Mouse (Mus musculus) telencephalon, adult 2 months (tissue): ENCODE measurements around the gene Pbx1.

Experiments
- DNase-seq: peaks from one replicate; pipeline ENCODE4 v3.0.0-alpha.2; 2011; ENCODE audit warnings: low read depth, low spot score

Gene Pbx1

DNA sequence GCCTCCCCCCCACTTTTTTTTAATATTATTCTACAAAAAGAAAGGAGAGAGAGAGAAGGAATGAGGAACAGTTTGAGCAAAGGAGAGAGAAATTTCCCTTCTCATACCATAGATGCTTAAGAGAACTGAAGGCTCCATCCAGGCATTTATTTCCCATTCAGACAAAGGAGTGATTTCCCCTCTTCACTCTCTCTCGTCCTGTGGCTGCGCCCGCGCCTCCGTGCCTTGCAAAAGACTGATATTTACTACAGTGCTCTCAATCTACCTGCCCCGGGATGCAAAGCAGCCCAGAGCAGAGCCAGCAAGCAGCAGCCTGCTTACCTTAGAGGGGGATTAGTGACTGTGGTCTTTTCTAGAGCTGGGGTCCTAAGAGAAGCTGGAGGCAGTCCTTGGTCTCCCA, 131.6 kb downstream of the Pbx1 start:
- DNase-seq = no peak

GRCm38 (mm10) chr1:168299928-168300365, 132.1 kb downstream of the Pbx1 start:
- no peak for DNase-seq

- no peak for DNase-seq
Measured at GRCm38 (mm10) chr1:168299181-168299580, 132.9 kb downstream of the Pbx1 start.

DNA sequence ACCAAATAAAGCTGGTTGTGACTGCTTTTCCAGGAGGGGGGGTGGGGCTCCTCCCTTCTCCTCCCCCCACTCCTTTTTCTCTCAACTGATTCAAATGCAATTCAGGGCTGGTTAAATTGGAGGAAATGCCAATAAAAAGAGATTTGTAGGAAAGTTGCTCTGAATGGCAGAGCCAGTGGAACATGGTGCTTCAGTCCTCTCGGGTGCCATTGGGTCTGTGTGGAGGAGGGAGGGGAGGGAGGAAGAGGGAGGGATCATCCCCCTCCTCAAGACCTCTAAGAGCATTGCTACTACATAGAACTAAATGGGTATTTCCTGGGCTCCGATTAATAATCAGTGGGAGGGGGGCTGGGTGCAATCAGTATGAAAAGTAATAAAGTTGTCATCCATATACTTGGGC, 135.8 kb downstream of the Pbx1 start:
- DNase-seq = no peak

DNA sequence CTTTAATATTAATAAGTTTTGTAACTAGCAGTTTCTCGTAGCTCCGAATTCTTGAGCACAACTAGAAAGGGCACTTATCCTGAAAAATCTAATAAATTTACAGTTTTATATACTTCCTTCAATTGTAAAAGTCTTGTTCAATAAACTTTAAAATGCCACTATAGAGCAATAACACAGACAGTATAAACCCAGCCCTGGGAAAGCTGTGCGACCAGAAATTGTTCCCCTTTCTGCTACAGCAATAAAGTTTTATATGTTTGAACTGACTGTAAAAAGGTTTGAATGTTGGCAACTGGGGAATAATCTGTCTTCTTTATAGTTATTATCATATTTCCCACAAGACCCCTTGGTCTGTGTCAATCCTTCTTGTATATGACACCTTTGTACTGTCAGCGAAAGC, 136.3 kb downstream of the Pbx1 start:
- DNase-seq = no peak

DNA sequence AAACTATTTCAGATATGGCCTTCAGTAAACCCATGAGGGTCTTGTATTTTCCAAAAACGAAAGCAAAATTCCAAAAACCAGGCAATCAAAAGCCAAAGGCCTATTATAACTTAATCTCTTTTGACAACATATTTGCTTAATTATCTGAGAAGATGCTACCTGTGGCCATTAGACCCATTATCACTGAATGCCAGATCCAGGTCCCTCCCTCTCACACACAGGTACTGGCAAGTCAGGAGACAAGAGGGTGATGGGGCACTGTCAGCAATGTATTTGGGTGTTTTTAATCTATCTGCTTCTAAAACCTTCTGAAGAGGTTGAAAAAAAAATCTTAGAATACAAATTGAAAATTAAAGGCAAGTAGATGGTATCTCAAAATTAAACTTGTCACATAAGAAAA, 138.4 kb downstream of the Pbx1 start:
- DNase-seq = no peak

DNA sequence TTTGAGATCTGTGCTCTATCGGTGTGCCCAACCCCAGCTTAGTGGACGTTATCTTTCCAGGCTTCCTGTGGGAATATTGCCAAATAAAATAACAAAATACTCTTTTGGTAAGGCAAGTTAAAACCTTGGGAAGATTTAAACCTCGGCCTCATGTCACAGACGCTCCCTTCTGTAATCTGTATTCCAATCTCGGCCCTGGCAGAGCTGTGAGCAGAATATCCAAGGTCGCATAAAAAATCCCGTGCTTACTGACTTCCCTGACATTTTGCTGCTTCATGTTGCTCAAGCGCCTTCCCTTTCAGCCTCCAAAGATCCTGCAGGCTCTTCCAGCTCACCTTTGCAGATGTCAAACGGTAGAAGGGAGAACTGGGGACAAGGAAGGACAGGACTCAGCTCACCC, 140.0 kb downstream of the Pbx1 start:
- no peak for DNase-seq

GRCm38 (mm10) chr1:168291643-168292040, 140.4 kb downstream of the Pbx1 start:
- DNase-seq = no peak

DNA sequence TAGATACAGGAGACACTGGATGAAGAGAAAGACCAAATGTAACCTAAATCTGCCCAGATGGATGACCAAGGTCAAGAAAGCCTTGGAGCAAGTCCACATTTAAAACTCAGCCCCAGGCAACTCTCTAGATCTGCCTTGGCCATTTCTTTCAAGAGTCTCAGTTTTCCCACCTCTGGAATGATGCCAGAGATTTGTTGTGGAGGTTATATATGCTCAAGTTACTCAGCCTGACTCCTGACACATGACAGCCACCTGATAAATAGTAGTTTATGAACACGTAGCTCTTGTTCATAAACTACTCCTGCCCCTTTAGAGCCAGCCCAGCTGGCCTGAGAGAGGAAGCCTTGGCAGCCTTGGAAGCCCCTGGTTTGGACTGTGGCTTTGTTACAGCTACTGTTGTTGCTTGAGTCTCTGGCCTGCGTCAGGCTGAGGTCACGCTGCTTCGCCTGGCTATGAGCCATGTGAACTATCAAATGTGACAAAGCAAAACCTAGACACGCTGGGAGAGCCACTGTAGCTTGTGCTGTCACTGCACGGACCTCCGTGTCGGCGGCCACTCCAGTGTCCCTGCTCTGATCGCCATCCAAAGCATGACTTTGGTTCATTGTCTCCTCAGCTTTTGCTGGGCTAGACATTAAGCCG, 140.9 kb downstream of the Pbx1 start:
- DNase-seq = no peak

- no peak for DNase-seq
Measured at GRCm38 (mm10) chr1:168290236-168290985, 141.7 kb downstream of the Pbx1 start.

- DNase-seq = no peak
Measured at GRCm38 (mm10) chr1:168288891-168289545, 143.1 kb downstream of the Pbx1 start.

GRCm38 (mm10) chr1:168287843-168288591, 144.1 kb downstream of the Pbx1 start:
- no peak for DNase-seq

DNA sequence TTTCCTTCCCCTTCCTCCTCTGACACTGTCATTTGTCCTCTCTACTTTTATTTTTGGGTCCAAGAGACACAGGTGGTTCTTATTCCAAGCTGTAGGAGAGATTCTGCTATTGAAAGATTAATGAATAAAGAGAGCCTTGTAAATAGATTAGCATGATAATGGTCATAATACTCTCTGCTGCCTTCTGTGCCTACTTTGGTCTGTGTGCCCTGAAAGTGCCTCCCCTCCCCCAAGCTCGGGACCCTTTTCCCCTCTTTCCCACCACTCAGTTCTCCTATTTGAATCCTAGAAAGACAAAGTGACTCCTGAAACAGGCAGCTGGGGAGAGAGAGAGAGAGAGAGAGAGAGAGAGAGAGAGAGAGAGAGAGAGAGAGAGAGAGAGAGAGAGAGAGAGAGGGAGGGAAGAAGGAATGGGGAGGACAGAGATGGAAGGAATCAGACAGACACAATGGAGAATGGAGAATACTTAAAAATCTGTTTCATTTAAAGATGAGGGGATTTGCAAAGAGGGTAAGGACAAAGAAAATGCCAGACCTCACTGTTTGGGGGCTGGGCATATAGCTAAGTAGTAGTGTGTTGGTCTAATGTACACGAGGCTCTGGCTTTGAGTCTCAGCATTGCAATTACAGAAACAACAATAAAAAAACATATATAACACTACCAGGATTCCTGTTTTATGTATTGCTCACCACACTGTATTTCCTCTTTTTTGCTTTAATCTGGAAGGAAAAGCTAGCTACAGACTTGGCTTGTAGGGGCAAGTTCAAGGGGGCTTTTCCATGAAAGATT, 145.0 kb downstream of the Pbx1 start:
- DNase-seq = no peak

GRCm38 (mm10) chr1:168284566-168285141, 147.4 kb downstream of the Pbx1 start:
- DNase-seq = no peak

GRCm38 (mm10) chr1:168283841-168284565, 148.1 kb downstream of the Pbx1 start:
- no peak for DNase-seq

DNA sequence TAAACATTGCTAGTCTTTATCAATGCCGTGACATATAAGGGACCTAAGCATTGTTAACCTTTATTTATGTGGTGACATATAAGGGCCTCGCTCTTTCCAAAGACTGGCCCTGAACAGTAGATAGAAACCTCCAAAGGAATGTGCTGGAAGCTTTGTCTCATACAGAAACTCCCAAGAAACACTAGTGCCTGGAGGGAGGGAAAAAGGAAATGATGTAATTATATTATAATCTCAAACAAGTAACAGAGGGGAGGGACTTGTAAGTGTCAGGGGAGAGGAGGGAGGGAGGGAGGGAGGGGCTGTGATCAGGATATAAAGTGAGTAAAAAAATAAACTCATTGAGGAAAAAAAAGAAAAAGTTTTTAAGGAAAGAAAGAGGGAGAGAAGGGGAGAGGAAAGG, 148.6 kb downstream of the Pbx1 start:
- DNase-seq = no peak

DNA sequence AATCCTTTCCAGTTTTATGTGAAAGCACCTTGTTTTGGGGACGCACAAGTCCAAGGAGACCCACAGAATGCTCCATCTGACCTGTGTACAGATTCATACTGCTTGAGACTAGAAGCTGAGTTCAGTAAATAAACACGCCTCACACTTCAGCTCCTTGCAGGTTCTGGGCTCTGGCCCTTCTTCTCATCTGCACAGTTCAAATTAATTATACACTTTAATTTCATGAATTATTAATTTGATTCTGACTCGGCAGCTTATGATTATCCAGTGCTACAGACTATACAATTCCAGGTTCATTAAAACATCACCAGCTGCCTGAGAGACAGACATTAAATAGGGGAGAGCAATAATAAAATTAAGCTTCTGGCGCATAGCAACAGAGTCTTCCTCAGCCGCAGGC, 156.4 kb downstream of the Pbx1 start:
- no peak for DNase-seq

DNA sequence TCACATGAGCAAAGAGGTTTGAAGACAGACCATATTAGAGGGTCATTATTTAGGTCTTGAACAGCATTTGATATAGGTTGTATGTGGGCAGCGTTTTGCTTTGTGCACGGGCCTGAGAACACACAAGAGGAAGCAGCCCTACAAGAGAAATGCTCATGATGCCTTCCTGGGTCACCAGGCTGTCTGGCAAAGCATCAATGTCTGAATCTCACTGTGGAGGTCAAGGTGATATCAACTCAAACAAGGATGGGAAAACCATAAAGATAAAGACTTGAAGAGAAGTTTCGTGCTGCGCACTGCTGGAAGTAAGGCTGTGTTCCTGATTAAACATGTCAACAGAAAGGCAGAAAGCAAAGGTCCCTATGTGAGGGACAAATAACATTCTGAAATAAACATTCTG, 157.8 kb downstream of the Pbx1 start:
- DNase-seq = no peak

DNA sequence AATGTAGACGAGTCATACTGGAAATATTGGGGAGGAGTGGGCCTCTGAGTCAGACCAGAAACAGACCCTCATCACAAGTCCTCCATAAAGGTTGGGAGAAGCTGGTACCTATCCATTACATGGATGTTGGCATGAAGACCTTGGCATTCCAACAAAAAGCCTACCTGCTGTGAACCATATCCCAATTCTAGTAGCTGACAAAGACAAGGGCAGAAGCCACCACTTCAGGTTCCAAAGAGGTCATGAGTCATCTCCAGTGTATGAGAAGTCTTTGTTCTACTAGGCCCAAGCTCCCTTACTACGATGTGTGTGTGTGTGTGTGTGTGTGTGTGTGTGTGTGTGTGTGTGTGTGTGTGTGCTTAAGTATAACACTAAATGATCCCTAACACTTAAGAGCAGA, 160.0 kb downstream of the Pbx1 start:
- DNase-seq = no peak

DNA sequence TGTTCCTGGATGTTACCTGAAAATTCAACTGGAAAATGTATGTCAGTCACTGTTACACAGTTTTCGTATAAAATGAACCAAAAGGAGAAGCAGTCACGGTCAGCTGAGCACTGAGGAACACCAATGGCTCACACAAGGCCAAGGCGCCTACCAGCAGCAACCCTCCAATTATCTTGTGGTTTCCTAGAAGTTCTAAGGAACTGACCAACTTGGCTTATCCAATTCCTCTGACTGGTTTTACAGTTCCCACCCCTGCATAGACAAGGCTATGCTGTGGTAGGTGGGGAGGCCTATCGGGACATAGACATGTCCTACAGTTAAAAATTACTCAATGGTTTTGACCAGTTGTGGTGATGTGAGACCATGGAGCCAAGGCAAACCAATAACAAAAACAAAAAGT, 160.9 kb downstream of the Pbx1 start:
- no peak for DNase-seq
